Mouse (Mus musculus) natural killer cell, adult 2 months (primary cell): ENCODE measurements at regions not wholly inside any gene's neighbourhood (a gene's known extent, or its start where the extent isn't known, plus 50 kb on each side); places are given as distances from the start of the nearest gene placed in this dataset.
A peak's percentile ranks its signal among the peaks of the same experiment; 100 is the strongest.

Experiments used
- DNase-seq, 2 experiments: peaks; one replicate each; pipeline ENCODE4 v3.0.0; 2022; ENCODE audit warnings: low spot score in 2 of 2

DNA sequence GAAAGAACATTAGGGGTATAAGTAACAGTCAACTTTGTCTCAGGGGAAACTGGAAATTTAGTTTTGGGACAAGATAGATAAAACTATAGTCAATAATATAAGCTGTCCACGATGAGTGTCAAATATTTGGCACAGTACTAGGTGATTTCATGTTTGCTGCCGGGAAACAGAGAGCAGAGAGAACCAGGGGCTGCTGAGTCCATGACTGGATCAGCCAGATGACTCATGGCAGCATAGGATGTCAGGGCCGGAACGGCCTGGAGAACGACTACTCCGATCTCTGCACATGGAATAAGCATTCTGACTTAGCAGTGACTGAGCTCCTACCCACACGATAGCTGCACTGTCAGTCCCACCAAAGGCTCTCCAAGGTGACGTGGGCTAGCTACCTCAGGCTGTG lies 197.6 kb upstream of the Bmper start:
- no peak for DNase-seq

DNA sequence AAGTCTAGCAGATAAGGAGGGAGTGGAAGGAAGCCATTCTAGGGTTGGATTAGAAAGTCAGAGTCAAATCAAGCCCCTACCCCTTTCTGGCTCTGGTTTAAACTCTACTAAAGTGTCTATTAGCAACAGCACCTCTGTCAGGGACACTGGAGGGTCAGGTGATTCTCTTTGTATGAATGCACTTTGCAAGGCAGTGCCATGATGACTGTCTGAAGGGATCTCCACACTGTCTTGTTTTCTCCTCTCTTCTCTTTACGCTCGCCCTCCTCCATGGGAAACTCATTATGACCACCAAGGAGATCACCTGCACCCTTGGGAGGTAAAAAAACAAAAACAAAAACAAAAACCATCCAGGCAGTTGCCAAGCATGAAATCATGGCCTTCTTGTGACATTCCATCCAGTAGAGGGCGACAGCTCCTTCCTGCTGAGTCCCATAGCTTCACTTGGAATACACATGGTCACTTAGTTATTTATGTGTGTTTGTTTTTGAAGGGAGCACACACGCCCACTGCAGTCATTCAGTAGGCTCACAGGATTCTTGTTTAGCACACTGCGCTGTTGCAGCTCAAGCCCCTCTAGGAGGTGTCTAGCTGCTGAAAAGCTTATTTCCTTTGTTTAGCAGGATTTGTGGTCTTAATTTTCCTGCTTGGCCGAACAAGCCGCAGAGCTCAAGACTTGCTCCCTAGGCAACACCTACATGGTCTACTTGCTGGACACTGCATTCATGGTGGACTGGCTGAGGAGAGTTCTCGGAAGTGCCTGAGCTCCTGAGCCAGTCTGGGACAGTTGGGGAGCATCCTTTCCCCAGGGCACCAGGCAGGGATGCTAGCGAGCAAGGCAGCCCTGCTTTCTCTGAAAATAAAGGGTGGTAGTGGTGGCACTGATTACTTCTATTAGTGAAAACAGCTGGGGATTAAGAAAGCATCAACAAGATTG lies 195.2 kb upstream of the Bmper start:
- peak in 1 of 2 experiments; percentile 10 for DNase-seq

DNA sequence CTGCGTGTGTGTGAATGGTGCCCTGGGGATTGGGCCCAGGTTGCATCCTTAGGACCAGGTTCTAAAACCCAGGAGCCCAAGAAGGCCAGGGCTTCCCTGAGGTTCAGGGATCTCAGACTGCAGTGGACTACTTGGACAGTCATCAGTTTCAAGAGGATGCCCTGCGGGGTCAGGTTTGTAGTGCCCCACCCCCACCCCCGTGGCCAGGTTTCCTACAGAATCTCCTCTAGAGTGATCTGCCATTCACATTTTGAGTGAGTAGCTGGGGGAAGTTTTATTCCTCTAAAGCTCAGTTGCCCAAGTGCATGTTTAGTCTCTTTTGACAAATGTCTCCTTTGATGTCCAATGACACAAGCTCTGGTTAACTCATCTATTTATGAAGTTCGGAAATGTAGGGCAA lies 193.5 kb upstream of the Bmper start:
- DNase-seq: no peak

DNA sequence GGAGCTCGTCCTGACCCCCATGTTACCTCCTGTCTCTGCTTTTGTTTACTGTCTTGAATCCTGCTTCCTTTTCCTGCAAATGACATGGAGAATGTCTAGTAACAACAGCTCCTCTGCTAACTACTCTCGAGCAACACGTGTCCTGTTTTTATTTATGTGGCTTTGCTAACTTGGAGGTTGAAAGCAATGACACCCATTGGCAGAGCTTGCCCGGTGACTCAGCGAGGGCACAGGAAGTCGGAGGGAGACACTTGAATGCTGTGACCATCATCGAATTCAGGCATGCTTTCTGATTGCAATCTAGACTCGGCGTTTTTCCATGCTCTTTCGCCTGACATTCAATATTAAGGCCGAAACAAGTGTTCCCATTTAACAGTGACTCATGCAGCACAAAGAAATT lies 192.7 kb upstream of the Bmper start:
- DNase-seq: no peak

DNA sequence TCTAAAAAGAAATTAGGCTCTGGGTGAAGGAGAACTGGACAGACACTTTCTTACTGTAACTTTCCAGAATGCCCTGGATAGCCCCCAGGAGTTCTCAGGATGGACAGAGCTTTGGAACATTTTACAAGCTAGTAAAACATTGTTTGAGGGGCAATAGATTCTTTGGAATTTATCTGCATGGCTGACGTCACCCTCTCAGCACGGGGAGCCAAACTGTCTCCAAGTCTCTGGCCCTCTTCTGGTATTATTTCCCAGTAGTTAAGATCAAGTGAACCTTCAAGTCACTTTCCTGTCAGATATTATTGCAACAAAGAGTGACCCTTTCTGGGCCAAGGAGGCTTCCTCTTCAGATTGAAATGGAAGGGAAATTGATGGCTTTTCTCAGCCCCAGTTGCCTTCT lies 192.3 kb upstream of the Bmper start:
- DNase-seq: no peak

DNA sequence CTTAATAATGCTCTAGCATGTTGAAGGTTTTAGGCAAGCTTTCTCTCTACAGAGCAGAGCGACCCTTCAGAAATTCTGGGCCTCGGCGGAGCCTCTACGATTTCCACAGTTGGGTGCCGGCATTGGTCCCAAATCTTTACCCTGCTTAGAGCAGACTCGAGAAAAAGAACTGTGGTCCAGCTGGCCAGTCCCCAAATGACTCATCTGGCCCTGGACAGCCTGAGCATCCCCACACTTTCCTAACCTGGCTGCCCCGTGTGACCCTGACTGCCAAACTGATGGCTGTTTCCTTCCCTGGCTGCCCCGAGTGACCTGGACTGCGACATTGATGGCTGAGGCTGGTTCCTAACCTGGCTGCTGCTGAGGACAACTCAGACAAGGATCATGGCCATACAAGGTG lies 191.0 kb upstream of the Bmper start:
- DNase-seq: no peak

DNA sequence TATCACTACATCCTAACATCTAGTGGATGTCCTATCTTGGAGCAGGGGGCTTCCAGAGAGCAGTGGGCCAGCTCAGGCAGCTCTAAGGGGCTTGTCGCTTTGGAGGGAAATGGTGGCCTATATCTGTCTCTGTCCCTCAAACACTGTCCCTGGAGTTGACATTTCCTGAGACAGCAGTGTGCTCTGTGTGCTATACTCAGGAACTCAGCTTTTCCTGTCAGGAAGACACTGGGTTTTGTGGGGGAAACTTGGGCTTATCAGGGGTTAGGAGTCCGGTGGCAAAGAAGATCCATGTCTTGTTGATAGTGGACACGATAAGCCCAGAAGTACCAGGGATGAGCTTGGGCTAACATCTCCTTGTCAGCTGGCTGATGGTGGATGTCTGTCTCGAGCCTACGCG lies 187.6 kb upstream of the Bmper start:
- DNase-seq: no peak

DNA sequence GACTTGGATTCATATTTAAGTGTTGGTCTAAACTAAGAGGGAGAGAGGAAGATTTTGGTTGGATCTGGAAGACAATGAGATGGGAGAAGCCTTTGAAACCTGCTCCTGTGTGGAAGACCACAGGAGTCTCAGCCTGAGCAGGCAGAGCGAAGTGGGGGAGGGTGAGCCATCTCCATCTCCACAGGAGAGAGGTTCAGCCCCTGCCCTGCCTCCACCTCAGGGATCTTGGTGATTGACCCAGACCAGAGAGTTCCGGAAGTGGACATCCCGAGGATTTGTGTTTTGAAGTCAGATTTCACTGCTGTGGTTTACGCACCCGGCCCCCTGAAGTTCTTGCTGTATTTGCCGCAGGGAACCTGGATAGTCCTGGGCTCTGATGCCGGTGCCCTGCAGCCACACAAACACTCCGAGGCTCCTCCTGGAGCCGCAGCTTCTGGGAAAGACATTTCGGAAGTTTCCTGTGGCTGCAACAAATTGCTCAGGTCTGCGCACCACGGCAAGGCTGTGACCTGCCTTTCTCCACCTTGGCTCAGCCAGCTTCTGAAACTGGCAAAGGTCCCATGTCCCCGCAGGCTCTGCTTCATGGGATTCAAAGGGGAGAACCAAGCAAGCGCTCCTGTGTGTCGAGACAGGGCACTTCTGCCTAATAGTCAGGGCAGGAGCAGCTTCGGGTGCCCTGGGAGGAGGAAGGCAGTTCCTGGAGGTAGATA lies 186.8 kb upstream of the Bmper start:
- DNase-seq: no peak

DNA sequence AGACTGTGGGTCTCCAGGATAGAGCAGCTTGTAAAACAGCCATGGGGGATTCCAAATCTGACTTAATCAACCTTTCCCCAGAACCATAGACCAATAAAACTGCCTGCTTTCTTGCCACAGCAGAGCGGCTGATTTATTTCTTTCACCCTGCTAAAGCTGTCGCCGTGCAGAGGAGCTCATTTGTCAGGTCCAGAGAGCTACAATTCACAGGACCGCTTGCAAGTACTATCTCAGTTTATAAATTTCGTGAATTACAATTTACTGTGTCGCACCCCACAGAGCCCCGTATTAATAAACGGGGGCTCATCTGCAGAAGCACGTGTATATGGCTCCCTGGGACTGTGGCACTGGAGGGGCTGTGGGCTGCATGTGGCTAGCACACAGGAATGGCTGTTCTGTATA lies 185.4 kb upstream of the Bmper start:
- DNase-seq: no peak

DNA sequence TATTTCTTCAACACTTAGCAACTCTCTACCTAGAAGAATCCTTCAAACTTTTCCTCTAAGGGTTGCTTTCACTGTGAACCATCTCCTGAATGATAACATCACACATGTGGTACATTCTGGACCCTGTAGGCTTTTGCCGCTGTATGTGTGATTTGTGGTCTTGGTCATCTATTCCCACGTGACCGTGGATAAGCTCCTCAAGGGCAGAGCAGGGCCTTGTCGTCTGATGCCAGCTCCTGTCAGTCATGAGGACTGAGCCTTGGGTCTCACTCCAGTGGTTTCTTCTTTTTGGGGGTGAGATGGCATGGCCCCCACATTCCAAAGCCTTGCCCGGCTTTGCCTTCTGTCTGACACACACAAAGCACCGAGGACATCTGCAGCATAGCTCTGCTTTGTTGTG lies 183.3 kb upstream of the Bmper start:
- no peak for DNase-seq

DNA sequence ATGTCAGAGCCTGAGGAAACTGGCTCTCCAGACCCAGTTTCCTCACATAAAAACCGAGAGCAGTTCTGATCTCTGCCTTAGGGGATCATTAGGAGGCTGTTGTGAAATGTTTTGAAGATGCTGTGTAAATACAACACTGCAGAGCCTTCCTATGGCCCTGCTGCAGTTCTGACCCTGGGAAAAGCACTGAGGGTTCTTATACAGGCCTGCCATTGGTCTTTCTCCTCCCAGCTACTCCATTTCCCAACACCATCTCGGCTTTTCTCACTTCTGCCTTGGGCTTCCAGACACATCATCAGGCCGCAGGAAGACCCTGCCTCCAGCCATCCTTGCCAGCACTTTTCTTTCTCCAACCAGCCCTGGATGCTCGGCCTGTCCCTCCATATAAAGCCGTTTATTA lies 181.9 kb upstream of the Bmper start:
- DNase-seq: no peak

DNA sequence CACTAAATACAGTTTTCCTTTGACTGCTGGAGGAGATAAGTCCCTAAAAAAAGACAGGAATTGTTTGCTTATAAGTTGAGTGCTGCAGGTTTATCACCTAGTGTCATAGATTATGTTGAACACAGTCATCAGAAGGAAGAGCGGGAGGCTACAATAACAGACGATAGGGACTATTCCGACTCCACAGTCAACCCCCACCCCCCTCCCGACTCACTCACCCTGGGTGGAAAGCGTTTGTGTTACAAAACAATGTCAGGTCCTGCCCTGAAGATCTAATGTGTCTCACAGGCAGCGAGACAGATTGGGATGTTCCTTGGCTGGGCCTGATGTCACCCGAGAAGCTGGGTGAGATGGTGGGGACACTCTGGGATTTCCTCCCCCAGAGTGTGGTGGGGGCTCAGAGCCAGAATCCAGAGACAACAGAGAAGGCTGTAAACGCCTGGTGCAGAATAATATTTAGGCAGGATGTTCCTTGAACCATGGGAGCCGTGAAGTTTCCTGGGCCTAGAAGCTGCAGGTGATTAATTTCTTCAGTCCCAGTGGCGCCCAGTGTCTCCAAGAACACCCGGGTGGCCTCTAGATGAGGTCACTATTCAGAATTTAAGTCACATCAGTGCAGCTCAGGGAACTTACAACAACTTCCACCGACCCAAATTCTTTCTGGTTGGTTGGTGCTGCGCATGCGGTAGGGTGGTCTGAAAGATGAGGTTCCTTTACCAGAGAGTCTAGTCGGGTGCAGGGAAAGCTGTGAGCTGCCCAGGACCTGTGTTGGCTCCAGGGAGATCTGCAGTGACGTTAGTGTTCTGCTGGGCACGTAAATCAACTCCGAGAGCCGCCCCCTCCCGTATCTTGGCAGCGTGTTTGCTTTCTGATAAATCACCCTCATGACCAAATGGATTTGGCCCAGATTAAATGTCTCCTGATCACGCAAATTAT lies 181.1 kb upstream of the Bmper start:
- DNase-seq: no peak

DNA sequence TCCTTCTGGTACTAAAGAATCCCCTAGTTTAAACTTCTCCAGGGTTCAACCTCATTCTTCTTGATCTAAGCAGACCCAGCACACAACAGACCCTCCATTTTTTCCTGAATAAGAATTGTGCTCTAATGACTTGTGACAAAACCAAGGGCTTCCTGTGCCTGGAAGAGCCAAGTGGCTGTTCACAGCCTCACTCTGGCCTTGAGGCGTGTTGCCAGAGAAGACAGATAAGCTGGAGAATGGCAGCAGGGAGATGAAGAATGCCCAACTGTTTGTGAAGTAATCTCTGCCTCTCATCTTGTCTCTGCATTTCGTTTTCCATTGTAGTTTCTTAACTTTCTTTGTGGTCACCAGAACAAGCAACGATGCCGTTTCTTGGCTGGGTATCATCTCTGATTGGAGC lies 179.9 kb upstream of the Bmper start:
- DNase-seq: no peak

DNA sequence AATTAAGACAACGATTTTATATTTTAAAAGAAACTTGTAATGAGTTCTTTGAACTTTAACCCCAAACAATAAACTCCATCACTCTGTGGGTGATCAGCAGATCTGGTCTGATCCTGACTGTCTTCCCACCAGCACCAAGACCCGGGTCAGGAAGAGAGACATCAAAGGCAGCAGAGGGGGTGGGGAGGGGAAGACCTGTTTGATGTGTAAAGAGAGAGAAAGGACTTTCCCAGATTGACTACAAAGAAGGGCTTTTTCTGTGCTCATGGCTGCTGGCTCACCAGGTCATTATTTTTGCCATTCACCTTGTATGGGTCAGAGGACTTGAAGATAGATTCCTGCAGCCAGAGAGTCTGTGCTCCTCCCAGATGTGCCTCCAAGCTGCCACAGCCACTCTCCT lies 177.4 kb upstream of the Bmper start:
- no peak for DNase-seq

DNA sequence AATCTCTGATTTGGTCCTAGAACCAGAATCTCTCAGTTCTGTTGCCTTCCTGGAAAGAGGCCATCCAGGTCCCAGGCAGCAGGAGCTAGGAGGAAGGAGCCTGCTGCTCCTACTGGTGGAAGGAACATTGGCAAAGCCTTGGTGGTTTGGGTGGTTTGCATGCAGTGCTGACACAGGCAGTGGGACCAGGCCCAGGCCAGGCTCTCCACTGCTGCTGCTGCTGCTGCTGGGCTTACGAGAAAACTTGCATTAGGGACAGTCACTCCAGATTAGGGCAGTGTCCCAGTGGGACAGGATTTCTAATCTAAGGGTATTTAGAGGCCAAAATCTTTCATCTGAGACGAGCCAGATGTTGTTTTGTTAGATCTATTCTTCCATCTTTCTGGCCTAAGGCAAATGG lies 172.1 kb upstream of the Bmper start:
- DNase-seq: no peak

DNA sequence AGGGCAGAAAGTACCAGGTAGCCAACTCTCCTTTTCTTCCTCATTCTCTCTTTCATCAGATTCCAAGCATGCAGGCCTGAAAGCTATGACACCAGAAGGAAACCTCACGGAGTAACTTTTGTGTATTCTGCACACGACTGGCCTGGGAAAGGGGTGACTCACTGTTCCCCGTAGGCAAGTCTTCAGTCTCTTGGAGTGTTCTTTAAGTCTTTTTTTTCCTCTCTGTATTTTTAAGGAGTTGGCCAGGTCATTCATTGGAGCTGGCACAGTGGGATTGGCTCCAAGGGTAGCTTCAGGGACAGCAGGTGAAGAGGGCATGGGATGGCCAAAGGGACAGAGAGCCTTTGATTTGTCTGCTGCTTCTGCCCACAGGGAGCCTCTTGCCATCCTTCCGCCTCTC lies 163.3 kb upstream of the Bmper start:
- no peak for DNase-seq

DNA sequence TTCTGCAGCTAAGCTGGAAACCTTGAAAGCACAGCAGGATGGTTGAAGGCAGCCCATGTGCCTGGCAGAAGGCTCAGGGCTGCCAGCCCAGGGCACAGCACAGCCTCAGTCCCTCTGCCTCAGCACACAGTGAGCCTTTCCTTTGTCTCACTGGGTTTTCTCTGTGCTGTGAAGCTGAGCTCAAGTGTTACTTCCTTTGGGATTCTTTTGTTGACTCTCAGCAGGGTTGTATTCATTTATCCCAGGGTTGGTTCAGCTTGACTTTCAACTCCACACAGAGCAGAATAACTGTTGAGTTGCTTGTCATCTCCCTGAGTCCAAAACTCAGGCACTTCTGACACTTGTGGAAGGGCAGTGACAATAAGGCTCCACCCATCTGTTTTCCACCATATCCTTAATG lies 162.3 kb upstream of the Bmper start:
- no peak for DNase-seq

DNA sequence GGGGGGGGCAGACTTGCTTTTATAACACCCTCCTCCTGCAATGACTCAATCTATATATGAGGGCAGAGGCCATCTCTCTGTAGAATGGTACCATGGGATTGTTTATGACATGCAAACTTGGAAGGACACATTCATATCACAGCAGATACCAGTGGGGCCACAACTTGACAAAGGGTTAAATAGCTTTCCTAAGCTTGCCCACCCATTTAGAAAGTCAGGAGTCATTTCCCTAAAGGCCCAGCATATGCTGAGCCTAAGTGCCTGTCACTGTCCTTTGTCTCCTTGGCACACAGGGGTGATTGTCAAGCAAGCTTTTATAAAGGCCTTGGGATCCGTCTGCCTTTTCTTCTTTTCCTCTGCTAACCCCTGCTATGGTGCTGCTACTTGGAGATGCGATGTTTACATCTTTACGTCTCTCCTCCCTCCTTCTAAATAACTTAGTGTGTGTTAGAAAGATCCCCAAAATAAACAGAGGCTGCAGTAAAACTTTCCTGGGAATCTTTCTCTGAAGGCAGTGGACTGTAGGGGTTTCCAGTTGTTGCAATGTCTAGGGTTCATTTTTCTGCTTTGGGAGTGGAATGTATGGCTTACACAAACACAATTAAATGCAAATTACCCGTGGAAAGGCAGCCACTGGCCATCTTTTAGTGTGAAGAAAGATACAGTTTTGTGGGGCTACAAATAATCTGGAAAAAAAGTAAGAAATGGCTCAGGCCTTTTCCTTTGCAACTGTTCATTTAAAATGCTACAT lies 161.5 kb upstream of the Bmper start:
- no peak for DNase-seq

DNA sequence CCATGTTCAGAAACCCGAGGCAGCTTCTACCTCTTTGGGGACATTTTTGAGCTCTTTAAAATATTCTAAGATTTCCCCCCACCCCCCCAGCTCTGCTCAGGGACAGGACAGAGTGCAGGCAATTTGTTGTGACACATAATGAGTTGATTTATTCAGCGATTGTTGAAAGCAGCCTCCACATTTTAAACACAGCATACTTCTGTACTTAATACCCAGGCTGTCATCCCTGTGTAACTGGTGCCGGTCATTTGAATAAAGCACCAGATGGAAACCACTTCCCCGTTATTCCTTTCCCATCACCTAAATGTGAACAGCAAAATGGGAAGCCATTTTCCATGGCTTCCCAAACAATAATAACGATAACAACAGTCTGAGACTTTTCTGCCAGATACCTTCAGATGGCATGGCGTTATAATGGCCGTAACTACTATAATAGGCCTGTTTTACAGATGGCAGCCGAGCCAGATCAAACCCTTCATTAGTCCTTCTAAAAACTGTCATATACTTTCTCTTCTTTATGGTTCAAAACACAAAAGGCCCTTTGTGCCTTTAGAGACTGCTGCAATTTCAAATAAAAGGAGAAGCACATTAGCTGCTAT lies 160.7 kb upstream of the Bmper start:
- DNase-seq: no peak

DNA sequence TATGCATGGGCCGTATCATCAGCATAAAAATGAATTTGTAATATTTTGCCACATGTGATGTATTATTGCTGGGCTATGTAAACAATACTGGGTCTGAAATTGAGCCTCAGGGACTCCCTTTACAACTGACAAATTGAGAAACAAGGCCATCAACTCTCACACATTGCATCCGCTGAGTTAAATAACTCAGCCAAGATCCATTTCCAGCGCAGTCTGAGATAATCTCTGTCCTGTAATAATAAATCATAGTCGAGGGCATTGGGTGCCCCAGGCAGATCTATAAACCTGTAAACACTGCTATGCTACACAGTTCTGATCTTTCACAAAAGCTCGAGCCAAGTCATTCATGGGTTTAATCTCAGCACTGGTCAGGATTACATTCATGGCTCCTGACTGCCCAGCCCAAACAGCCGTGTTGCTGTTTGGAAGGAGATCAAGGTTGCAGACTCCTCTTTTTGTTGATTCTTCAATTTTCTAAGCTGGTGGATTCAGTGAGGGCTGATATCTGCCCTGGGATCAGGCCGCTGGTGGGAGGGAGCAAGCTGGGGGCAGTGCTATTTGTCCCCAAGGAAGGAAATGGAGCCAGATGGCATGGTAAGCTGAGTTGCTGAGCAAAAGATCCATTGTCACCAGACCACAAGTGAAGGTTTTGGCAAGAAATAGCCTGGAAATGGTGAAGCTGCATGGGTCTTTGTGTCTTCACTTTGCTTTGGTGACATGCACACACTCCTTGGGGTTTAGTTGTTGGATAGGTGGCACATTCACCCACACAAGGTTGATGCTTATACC lies 160.0 kb upstream of the Bmper start:
- DNase-seq: no peak
